Comparison of ENCODE assay signal across 8 mouse cellular contexts in the genomic region with DNA sequence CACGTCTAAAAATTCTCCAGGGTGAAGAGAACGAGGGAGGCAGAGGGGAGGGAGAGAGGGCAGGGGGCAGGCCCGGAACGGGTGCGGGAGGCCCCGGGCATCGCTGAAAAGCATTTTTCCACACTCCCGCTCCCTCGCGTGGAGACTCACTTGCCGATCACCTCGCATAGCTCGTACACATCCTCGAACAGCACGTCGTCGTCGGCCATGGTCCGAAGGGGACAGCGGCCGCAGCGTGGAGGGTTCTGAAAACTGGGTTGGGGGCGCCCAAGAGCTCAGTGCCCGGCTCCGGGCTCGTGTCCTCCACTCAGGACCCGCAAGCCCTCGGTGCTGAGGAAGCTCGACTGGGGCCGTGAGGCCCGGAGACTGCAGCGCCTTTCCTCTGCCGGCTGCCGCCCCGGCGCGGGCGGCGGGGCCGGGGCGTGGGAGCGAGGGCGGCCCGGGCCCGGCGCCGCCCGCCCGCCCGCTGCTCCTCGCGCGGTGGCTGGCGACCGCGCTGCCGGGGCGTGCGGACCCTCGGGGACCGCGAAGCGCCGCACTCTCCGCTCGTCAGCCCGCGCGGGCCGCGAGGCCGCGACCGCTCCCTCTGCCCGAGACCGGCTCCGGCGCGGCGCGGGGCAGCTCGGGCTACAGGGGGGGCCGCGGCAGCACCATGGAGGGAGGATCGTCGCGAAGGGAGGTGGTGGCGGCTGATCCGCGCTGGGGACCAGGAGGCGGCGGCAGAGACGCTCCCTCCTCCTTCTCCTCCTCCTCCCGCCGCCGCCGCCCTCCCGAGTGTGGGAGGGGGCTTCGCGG. TPM values are rescaled to one million over a fixed set of nuclear protein-coding genes. Genes with fewer than 3 reads are reported as not detected.
A peak's percentile ranks its signal among the peaks of the same experiment; 100 is the strongest.
DNase-seq lines count a peak whose midpoint lies in the region; ATAC-seq and TF ChIP-seq lines count a peak whose summit lies in the region.

No protein-coding gene starts in this region.

- no peak for TF ChIP-seq EP300 in liver, postnatal 0 days (IDR thresholded peaks at IDR 0.05; ENCODE audit: low read depth)

- no peaks in the 10 kb centered on the region for H3K36me3 ChIP-seq in embryonic facial prominence, embryonic 15.5 days
- no peaks in the 10 kb centered on the region for H3K36me3 ChIP-seq in heart, embryonic 15.5 days
- H3K36me3 ChIP-seq in liver, postnatal 0 days (replicated peaks; ENCODE audit: insufficient read depth, low read length): no peaks in the 10 kb centered on the region
- H3K36me3 ChIP-seq in neural tube, embryonic 15.5 days: no peaks in the 10 kb centered on the region

- H3K4me2 ChIP-seq in embryonic facial prominence, embryonic 15.5 days (replicated peaks): peak overlapping the region; percentile 39
- peak overlapping the region; percentile 68 for H3K4me2 ChIP-seq in heart, embryonic 15.5 days
- peak overlapping the region; percentile 75 for H3K4me2 ChIP-seq in liver, postnatal 0 days (ENCODE audit: low read depth, low read length)
- peak overlapping the region; percentile 48 for H3K4me2 ChIP-seq in neural tube, embryonic 15.5 days

- no peaks in the 10 kb centered on the region for H3K4me1 ChIP-seq in embryonic facial prominence, embryonic 15.5 days
- no peaks in the 10 kb centered on the region for H3K4me1 ChIP-seq in heart, embryonic 15.5 days (replicated peaks)
- H3K4me1 ChIP-seq in liver, postnatal 0 days (ENCODE audit: insufficient read depth): no peaks in the 10 kb centered on the region
- no peaks in the 10 kb centered on the region for H3K4me1 ChIP-seq in neural tube, embryonic 15.5 days

- no peaks in the 10 kb centered on the region for H3K27me3 ChIP-seq in embryonic facial prominence, embryonic 15.5 days
- no peaks in the 10 kb centered on the region for H3K27me3 ChIP-seq in heart, embryonic 15.5 days
- H3K27me3 ChIP-seq in liver, postnatal 0 days (ENCODE audit: insufficient read depth, low read length): no peaks in the 10 kb centered on the region
- H3K27me3 ChIP-seq in neural tube, embryonic 15.5 days (replicated peaks): no peaks in the 10 kb centered on the region

- H3K9ac ChIP-seq in embryonic facial prominence, embryonic 15.5 days: peak overlapping the region; percentile 55
- peak overlapping the region; percentile 75 for H3K9ac ChIP-seq in heart, embryonic 15.5 days
- peak overlapping the region; percentile 64 for H3K9ac ChIP-seq in liver, postnatal 0 days (replicated peaks)
- peak overlapping the region; percentile 72 for H3K9ac ChIP-seq in neural tube, embryonic 15.5 days (replicated peaks)

- peak; percentile 61 for ATAC-seq in embryonic facial prominence, embryonic 15.5 days (ENCODE audit: insufficient number of reproducible peaks, low FRiP score, low TSS enrichment, low read depth)
- ATAC-seq in heart, embryonic 15.5 days (replicated peaks; ENCODE audit: insufficient number of reproducible peaks, insufficient read depth, low FRiP score, low read depth): peak; percentile 68
- peak; percentile 57 for ATAC-seq in liver, postnatal 0 days
- ATAC-seq in neural tube, embryonic 15.5 days (ENCODE audit: low FRiP score): peak; percentile 76

- no peaks in the 10 kb centered on the region for H3K9me3 ChIP-seq in embryonic facial prominence, embryonic 15.5 days (replicated peaks)
- H3K9me3 ChIP-seq in heart, embryonic 15.5 days (replicated peaks): no peaks in the 10 kb centered on the region
- H3K9me3 ChIP-seq in liver, postnatal 0 days (ENCODE audit: low read length): no peaks in the 10 kb centered on the region
- H3K9me3 ChIP-seq in neural tube, embryonic 15.5 days (replicated peaks): no peaks in the 10 kb centered on the region

- peak; percentile 12; the same call in 1 of the 2 replicates for TF ChIP-seq CTCF in liver, postnatal 0 days (IDR thresholded peaks at IDR 0.05; ENCODE audit: low read depth)

- WGBS in embryonic facial prominence, embryonic 15.5 days: 25% methylated on average over 24 of the region's 100 CpGs
- 20% methylated on average over 59 of the region's 100 CpGs for WGBS in heart, embryonic 15.5 days
- 24% methylated on average over 50 of the region's 100 CpGs for WGBS in liver, postnatal 0 days (ENCODE audit: insufficient replicate concordance)
- 23% methylated on average over 47 of the region's 100 CpGs for WGBS in neural tube, embryonic 15.5 days

- H3K4me3 ChIP-seq in embryonic facial prominence, embryonic 15.5 days (replicated peaks): peak overlapping the region; percentile 58
- peak overlapping the region; percentile 67 for H3K4me3 ChIP-seq in heart, embryonic 15.5 days
- peak overlapping the region; percentile 59 for H3K4me3 ChIP-seq in liver, postnatal 0 days (ENCODE audit: low read depth, low read length)
- H3K4me3 ChIP-seq in neural tube, embryonic 15.5 days (replicated peaks): peak overlapping the region; percentile 56

- peak overlapping the region; percentile 87 for H3K27ac ChIP-seq in embryonic facial prominence, embryonic 15.5 days (replicated peaks)
- peak overlapping the region; percentile 85 for H3K27ac ChIP-seq in heart, embryonic 15.5 days
- H3K27ac ChIP-seq in liver, postnatal 0 days (ENCODE audit: low read depth): peak overlapping the region; percentile 67
- peak overlapping the region; percentile 93 for H3K27ac ChIP-seq in neural tube, embryonic 15.5 days (replicated peaks)

- peak; percentile 3 to 4 for DNase-seq in CD8-positive naive resting alpha-beta T cell, adult 2 months (ENCODE audit: low read depth in 2 of 2, low spot score in 2 of 2)
- peak; percentile 46 for DNase-seq in adrenal gland, postnatal 14 days
- DNase-seq in kidney, postnatal 10 days: peak; percentile 71
- peak; percentile 21 for DNase-seq in liver, postnatal 0 days
- DNase-seq in thymus, postnatal 25 days: peak; percentile 26

RNA-seq across cellular contexts. Expression of a gene that starts 5.1 kb away (rescaled TPM):
- 27.9 and 32.2 TPM in 2 replicates for total RNA-seq in adrenal gland, postnatal 14 days (2021)
- polyA plus RNA-seq in embryonic facial prominence, embryonic 15.5 days (2015; fragmentation: Nextera tagmentation; extraction: Ambion mirVana): 16.6 and 17.1 TPM in 2 replicates
- polyA plus RNA-seq in heart, embryonic 15.5 days (2015; fragmentation: Nextera tagmentation; extraction: Ambion mirVana): 6.1 and 6.9 TPM in 2 replicates
- 1.9 and 2.2 TPM in 2 replicates for polyA plus RNA-seq in liver, postnatal 0 days (2015; fragmentation: Nextera tagmentation; extraction: Ambion mirVana)
- polyA plus RNA-seq in neural tube, embryonic 15.5 days (2015; fragmentation: Nextera tagmentation; extraction: Ambion mirVana): 47.5 and 57.1 TPM in 2 replicates

Comparison
In these comparisons a context has a peak if more than half of its experiments do, and no peak if none do; other contexts are left out.
1. Peak in every context shown above with its lines: DNase-seq, ATAC-seq, H3K4me3 ChIP-seq and H3K27ac ChIP-seq.
2. DNase-seq: peak in every context shown above with its lines; median percentile 71 in kidney, postnatal 10 days; 46 in adrenal gland, postnatal 14 days; 26 in thymus, postnatal 25 days; 21 in liver, postnatal 0 days; 4 in CD8-positive naive resting alpha-beta T cell, adult 2 months.